Mouse (Mus musculus) CH12.LX (cell line): ENCODE measurements around the gene Mob3c. TPM values are rescaled to one million over a fixed set of nuclear protein-coding genes. Genes with fewer than 3 reads are reported as not detected.
A peak's percentile ranks its signal among the peaks of the same experiment; 100 is the strongest.

Experiments used
- DNase-seq: peaks from one replicate; pipeline ENCODE4 v3.0.0-alpha.2; 2013; ENCODE audit errors: extremely low read depth
- H3K27ac ChIP-seq: 2 replicates; pipeline ENCODE4 v1.5.1; 2012; ENCODE audit warnings: low read depth, mild to moderate bottlenecking, control low read depth, moderate library complexity; ENCODE audit not compliant: insufficient read depth
- H3K27me3 ChIP-seq: replicated peaks from 2 replicates; pipeline ENCODE3; 2012; ENCODE audit warnings: inconsistent platforms
- H3K36me3 ChIP-seq, 2 experiments: replicated peaks in 1 of 2; 2 replicates each; pipeline versions ENCODE3 to v1.6.1; 2012; ENCODE audit warnings: inconsistent platforms in 1 of 2, low read length in 1 of 2, mild to moderate bottlenecking in 1 of 2, mixed read lengths in 1 of 2, moderate library complexity in 1 of 2; ENCODE audit not compliant: control insufficient read depth in 1 of 2, insufficient read depth in 1 of 2
- H3K4me1 ChIP-seq, 2 experiments: 2 replicates each; pipeline ENCODE4 v1.6.1; 2012; ENCODE audit warnings: inconsistent platforms in 1 of 2, moderate library complexity in 1 of 2; ENCODE audit not compliant: insufficient read depth in 2 of 2, control insufficient read depth in 1 of 2
- H3K4me2 ChIP-seq: 2 replicates; pipeline ENCODE4 v1.6.1; 2012; ENCODE audit warnings: low read depth, mild to moderate bottlenecking, control low read depth; ENCODE audit not compliant: poor library complexity, insufficient read depth, severe bottlenecking
- H3K4me3 ChIP-seq, 3 experiments: fragments of 150-350 bp in 1 of 3; sonication (generic) in 1 of 3; replicated peaks in 1 of 3; 2 replicates each; pipeline versions ENCODE3 to v1.5.1; 2011 to 2012; ENCODE audit warnings: low read depth in 2 of 3, low read length in 2 of 3, mild to moderate bottlenecking in 2 of 3, moderate library complexity in 2 of 3, control low read depth in 1 of 3, improper control_type of control experiment in 1 of 3, inconsistent platforms in 1 of 3, mixed read lengths in 1 of 3; ENCODE audit not compliant: poor library complexity in 1 of 3
- H3K79me2 ChIP-seq: replicated peaks from 2 replicates; pipeline ENCODE4 v1.6.1; 2012; ENCODE audit warnings: mild to moderate bottlenecking, moderate library complexity; ENCODE audit not compliant: control insufficient read depth, poor library complexity, insufficient read depth, severe bottlenecking; ENCODE audit errors: extremely low read depth
- H3K9ac ChIP-seq: 2 replicates; pipeline ENCODE4 v1.6.1; 2012; ENCODE audit warnings: low read depth, mild to moderate bottlenecking, control low read depth, moderate library complexity; ENCODE audit not compliant: insufficient read depth
- H3K9me3 ChIP-seq: replicated peaks from 2 replicates; pipeline ENCODE3; 2012; ENCODE audit warnings: low read length, inconsistent platforms, mixed read lengths
- BHLHE40 ChIP-seq: IDR thresholded peaks from 2 replicates; pipeline ENCODE4 v1.6.1; 2011; ENCODE audit warnings: mild to moderate bottlenecking, low read depth, low read length, improper control_type of control experiment
- CHD1 ChIP-seq: IDR thresholded peaks from 2 replicates; pipeline ENCODE4 v1.6.1; 2012; ENCODE audit warnings: low read depth, low read length, improper control_type of control experiment, inconsistent platforms
- CHD2 ChIP-seq: IDR thresholded peaks from 2 replicates; pipeline ENCODE4 v1.6.1; 2011; ENCODE audit warnings: low read length, improper control_type of control experiment
- CTCF ChIP-seq, 2 experiments: IDR thresholded peaks in 1 of 2; conservative IDR thresholded peaks in 1 of 2; 2 replicates each; pipeline ENCODE4 v1.5.1; 2011 to 2012; ENCODE audit warnings: low read depth in 2 of 2, low read length in 2 of 2, improper control_type of control experiment in 1 of 2, inconsistent platforms in 1 of 2, mild to moderate bottlenecking in 1 of 2, moderate library complexity in 1 of 2
- E2F4 ChIP-seq: IDR thresholded peaks from 2 replicates; pipeline ENCODE4 v1.6.1; 2011; ENCODE audit warnings: low read depth, low read length, improper control_type of control experiment; ENCODE audit not compliant: insufficient replicate concordance
- EP300 ChIP-seq: IDR thresholded peaks from 2 replicates; pipeline ENCODE4 v1.6.1; 2011; ENCODE audit warnings: low read length, improper control_type of control experiment
- ETS1 ChIP-seq: conservative IDR thresholded peaks from 2 replicates; pipeline ENCODE4 v1.6.1; 2012; ENCODE audit warnings: low read depth, mild to moderate bottlenecking, inconsistent platforms, low read length, improper control_type of control experiment, moderate library complexity
- HCFC1 ChIP-seq: IDR thresholded peaks from 2 replicates; pipeline ENCODE4 v1.6.1; 2012; ENCODE audit warnings: low read depth, mild to moderate bottlenecking, inconsistent platforms, low read length, improper control_type of control experiment
- IRF4 ChIP-seq: IDR thresholded peaks from 2 replicates; pipeline ENCODE4 v1.6.1; 2014; ENCODE audit warnings: low read depth, mild to moderate bottlenecking, inconsistent platforms, low read length, improper control_type of control experiment
- JUN ChIP-seq: IDR thresholded peaks from 2 replicates; pipeline ENCODE4 v1.6.1; 2011; ENCODE audit warnings: low read depth, mild to moderate bottlenecking, low read length, improper control_type of control experiment, moderate library complexity; ENCODE audit not compliant: insufficient read depth
- MAFK ChIP-seq: IDR thresholded peaks from 2 replicates; pipeline ENCODE4 v1.6.1; 2011; ENCODE audit warnings: low read length, improper control_type of control experiment; ENCODE audit not compliant: insufficient replicate concordance
- MAZ ChIP-seq: IDR thresholded peaks from 2 replicates; pipeline ENCODE4 v1.6.1; 2012; ENCODE audit warnings: low read depth, mild to moderate bottlenecking, inconsistent platforms, low read length, improper control_type of control experiment, moderate library complexity
- NELFE ChIP-seq: IDR thresholded peaks from 2 replicates; pipeline ENCODE4 v1.6.1; 2011; ENCODE audit warnings: low read depth, low read length, improper control_type of control experiment
- PAX5 ChIP-seq: IDR thresholded peaks from 2 replicates; pipeline ENCODE4 v1.6.1; 2012; ENCODE audit warnings: low read length, inconsistent platforms, mixed read lengths
- RAD21 ChIP-seq: IDR thresholded peaks from 2 replicates; pipeline ENCODE4 v1.6.1; 2011; ENCODE audit warnings: low read depth, mild to moderate bottlenecking, low read length, improper control_type of control experiment, moderate library complexity
- SIN3A ChIP-seq: IDR thresholded peaks from 2 replicates; pipeline ENCODE4 v1.6.1; 2012; ENCODE audit warnings: low read length, improper control_type of control experiment, inconsistent platforms
- SMC3 ChIP-seq: IDR thresholded peaks from 2 replicates; pipeline ENCODE4 v1.6.1; 2011; ENCODE audit warnings: low read depth, low read length, improper control_type of control experiment
- ZC3H11A ChIP-seq: IDR thresholded peaks from 2 replicates; pipeline ENCODE4 v1.6.1; 2012; ENCODE audit warnings: low read depth, mild to moderate bottlenecking, inconsistent platforms, low read length, improper control_type of control experiment
- ZKSCAN1 ChIP-seq: IDR thresholded peaks from 2 replicates; pipeline ENCODE4 v1.6.1; 2012; ENCODE audit warnings: low read depth, inconsistent platforms, low read length, improper control_type of control experiment, borderline replicate concordance
- ZMIZ1 ChIP-seq: IDR thresholded peaks from 2 replicates; pipeline ENCODE4 v1.6.1; 2012; ENCODE audit warnings: low read depth, mild to moderate bottlenecking, inconsistent platforms, low read length, improper control_type of control experiment
- dilution Hi-C: fragments of 300-500 bp; cut with MboI; formaldehyde crosslinking; loops from 2 replicates; pipeline ENCODE4 v1.14.3; 2020; ENCODE audit warnings: low sequenced_read_pairs; ENCODE audit not compliant: extremely low pct_unique_long_range_greater_than_20kb, extremely low pct_ligation_motif_present
- in situ Hi-C: fragments of 300-500 bp; cut with MboI; formaldehyde crosslinking; loops from 3 replicates; pipeline ENCODE4 v1.14.3; 2019; ENCODE audit warnings: low sequenced_read_pairs, low pct_ligation_motif_present, low pct_unique_long_range_greater_than_20kb, mixed read lengths
- polyA plus RNA-seq: library from polyadenylated mRNA; unstranded; fragments of >175 nt; gene quantifications from 2 replicates; pipeline ENCODE4 v1.2.1, GENCODE M21; 2012; ENCODE audit warnings: low read depth; ENCODE audit not compliant: insufficient read length
- total RNA-seq, 2 experiments: library from RNA; depleted of rRNA; stranded (reverse); fragments of 300-350 nt in 1 of 2; fragments of >200 nt in 1 of 2; gene quantifications; 2 replicates each; pipeline ENCODE4 v1.2.3; 2012 to 2014

Mob3c gene
- total and polyA plus RNA-seq, 3 experiments, result 7.8 to 9.2 (median 9.2) TPM

DNA sequence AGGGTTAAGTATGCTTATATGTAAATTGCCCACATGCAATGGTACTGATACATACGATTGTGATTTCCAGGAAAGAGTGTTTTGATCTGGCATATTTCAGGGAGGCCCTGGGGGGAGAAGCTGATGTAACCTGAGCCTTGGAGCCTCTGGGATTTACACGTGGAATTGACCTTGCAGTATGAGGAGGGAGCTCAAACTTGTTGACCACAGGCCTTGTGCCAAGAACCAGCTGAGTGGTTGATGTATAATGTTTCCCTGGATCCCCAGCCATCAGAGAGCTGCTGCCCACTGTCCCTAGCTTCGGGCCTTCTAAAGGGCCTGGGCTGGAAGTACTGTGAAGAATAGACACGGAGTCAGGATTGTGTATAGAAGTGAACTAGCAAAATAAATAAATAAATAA is 12.1 kb downstream of the Mob3c start:
- Histone ChIP-seq H3K4me1 (peaks cover 12 to 26% of the 10 kb centered on the region in 2 experiments), H3K27me3 (no peaks in the 10 kb centered on the region), H3K9ac (peak overlapping the region; percentile 76), H3K4me3 (peak overlapping the region; percentile 74 to 85 (median 80)), H3K9me3 (no peaks in the 10 kb centered on the region), H3K36me3 (peaks cover 13 to 55% of the 10 kb centered on the region in 2 experiments), H3K27ac (no peak overlapping the region), H3K79me2 (peaks cover 11% of the 10 kb centered on the region), H3K4me2 (peak overlapping the region; percentile 91)
- dilution Hi-C loops (no loop called here), in situ Hi-C loops (loop anchor here (10.0 kb wide), 1 partner anchor 55 kb away; the partner anchor contains the start of genes Atpaf1 and Tex38)
- TF ChIP-seq BHLHE40 (no peak), ZC3H11A (no peak), EP300 (no peak), PAX5 (no peak), ZKSCAN1 (no peak), CTCF (conservative IDR thresholded peaks at IDR 0.05 in 1 of 2, IDR thresholded peaks at IDR 0.05 in 1 of 2; ENCODE audit: low read depth in 2 of 2, low read length in 2 of 2) (no peak), JUN (no peak), RAD21 (no peak), MAZ (no peak), ETS1 (no peak), IRF4 (no peak), SMC3 (no peak), E2F4 (no peak), ZMIZ1 (no peak), MAFK (no peak), SIN3A (no peak), HCFC1 (no peak), CHD1 (no peak), NELFE (no peak)
- no peak for DNase-seq

GRCm38 (mm10) chr4:115840842-115841241 is 12.9 kb downstream of the Mob3c start:
- in situ Hi-C loops, result loop anchor here (10.0 kb wide), 1 partner anchor 56 kb away; the partner anchor contains the start of genes Atpaf1 and Tex38
- TF ChIP-seq ZKSCAN1 (peak; percentile 51), CHD2 (no peak), MAFK (no peak)
- Histone ChIP-seq H3K9me3 (no peaks in the 10 kb centered on the region), H3K4me2 (no peak overlapping the region), H3K27ac (no peak overlapping the region), H3K4me3 (no peak overlapping the region), H3K27me3 (no peaks in the 10 kb centered on the region), H3K36me3 (peaks cover 7 to 53% of the 10 kb centered on the region in 2 experiments), H3K9ac (no peak overlapping the region), H3K79me2 (peaks cover 11% of the 10 kb centered on the region), H3K4me1 (peaks cover 15 to 31% of the 10 kb centered on the region in 2 experiments)
- dilution Hi-C loops, result no loop called here
- DNase-seq, result no peak
